Mouse (Mus musculus) heart, embryonic 13.5 days (tissue): ENCODE results near the gene Gm17455. TPM values are rescaled to one million over a fixed set of nuclear protein-coding genes. Genes with fewer than 3 reads are reported as not detected.

Experiments
- ATAC-seq: fragments of 200-750 bp; cut with Nextera tagmentation; 2 replicates; pipeline ENCODE4 v1.8.0; 2017; ENCODE audit warnings: moderate TSS enrichment; ENCODE audit not compliant: insufficient number of reproducible peaks, low FRiP score, low TSS enrichment; ENCODE audit errors: extremely low read depth
- H3K27ac ChIP-seq: fragments of 300-500 bp; sonication (generic); replicated peaks from 2 replicates; pipeline ENCODE4 v1.5.1; 2015; ENCODE audit warnings: moderate library complexity, mild to moderate bottlenecking, inconsistent platforms
- H3K27me3 ChIP-seq: fragments of 300-500 bp; sonication (generic); replicated peaks from 2 replicates; pipeline ENCODE4 v1.6.1; 2015; ENCODE audit warnings: mild to moderate bottlenecking, inconsistent platforms
- H3K36me3 ChIP-seq: fragments of 300-500 bp; sonication (generic); 2 replicates; pipeline ENCODE4 v1.6.1; 2015; ENCODE audit warnings: mild to moderate bottlenecking, inconsistent platforms
- H3K4me1 ChIP-seq: fragments of 300-500 bp; sonication (generic); 2 replicates; pipeline ENCODE4 v1.6.1; 2015; ENCODE audit warnings: inconsistent platforms
- H3K4me2 ChIP-seq: fragments of 300-500 bp; sonication (generic); 2 replicates; pipeline ENCODE4 v1.6.1; 2015; ENCODE audit warnings: inconsistent platforms, mild to moderate bottlenecking, moderate library complexity
- H3K4me3 ChIP-seq: fragments of 300-500 bp; sonication (generic); 2 replicates; pipeline ENCODE4 v1.5.1; 2015; ENCODE audit warnings: moderate library complexity, mild to moderate bottlenecking, inconsistent platforms
- H3K9ac ChIP-seq: fragments of 300-500 bp; sonication (generic); 2 replicates; pipeline ENCODE4 v1.6.1; 2015; ENCODE audit warnings: inconsistent platforms, mild to moderate bottlenecking, moderate library complexity
- H3K9me3 ChIP-seq: fragments of 300-500 bp; sonication (generic); 2 replicates; pipeline ENCODE4 v1.6.1; 2016; ENCODE audit warnings: inconsistent platforms
- WGBS: fragments of 180-500 bp; shearing (Covaris S2); methylation state at CpG from one replicate; pipeline ENCODE4 v1.1.7; 2015; ENCODE audit warnings: mixed read lengths; 5-methylcytosine and 5-hydroxymethylcytosine counted together
- polyA plus RNA-seq: library from polyadenylated mRNA; unstranded; fragments of >200 nt; fragmentation: Nextera tagmentation; extraction: Ambion mirVana; gene quantifications from 2 replicates; pipeline ENCODE4 v1.2.1, GENCODE M21; 2015

Gene Gm17455
- polyA plus RNA-seq, 1 experiment from 2014 or later: 0.62 TPM

DNA sequence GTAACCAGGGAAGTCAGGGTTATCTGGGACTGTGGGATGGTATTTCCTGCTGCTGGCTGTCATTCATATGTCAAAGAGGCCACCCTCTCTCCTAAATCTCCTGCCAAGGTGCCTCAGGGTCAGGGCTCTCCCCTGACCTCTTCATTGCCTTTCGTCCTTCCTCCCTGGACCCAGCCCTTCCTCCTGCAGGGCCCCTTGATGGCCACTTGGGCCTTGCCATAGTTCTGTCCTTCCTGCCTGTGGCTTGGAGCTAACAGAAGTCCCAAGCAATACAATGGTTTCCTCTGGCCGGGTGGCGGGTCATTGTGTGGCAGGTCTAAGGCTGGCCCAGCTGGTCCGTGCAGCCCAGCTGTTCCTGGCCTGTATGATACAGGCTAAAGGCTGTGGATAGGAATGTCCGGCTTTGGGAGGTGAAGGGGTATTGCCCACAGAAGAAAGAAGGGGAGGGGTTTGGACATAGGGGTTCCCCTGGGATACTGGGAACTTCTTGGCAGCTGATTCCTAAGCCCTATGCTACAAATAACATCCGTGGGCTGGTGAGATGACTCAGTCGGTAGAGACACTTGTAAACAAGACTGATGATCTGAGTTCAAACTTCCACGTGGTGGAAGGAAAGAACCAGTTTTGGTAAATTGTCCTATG lies 25.5 kb upstream of the Gm17455 start:
- 50% methylated on average over 8 of the region's 8 CpGs for WGBS
- Histone ChIP-seq H3K4me2 (no peak overlapping the region), H3K27ac (peak overlapping the region; percentile 53; the same call in 1 of the 2 replicates), H3K9ac (no peak overlapping the region), H3K9me3 (no peaks in the 10 kb centered on the region), H3K4me3 (no peak overlapping the region), H3K27me3 (no peaks in the 10 kb centered on the region; the same call in 1 of the 2 replicates), H3K36me3 (no peaks in the 10 kb centered on the region), H3K4me1 (peaks cover 20% of the 10 kb centered on the region)
- ATAC-seq: no peak

DNA sequence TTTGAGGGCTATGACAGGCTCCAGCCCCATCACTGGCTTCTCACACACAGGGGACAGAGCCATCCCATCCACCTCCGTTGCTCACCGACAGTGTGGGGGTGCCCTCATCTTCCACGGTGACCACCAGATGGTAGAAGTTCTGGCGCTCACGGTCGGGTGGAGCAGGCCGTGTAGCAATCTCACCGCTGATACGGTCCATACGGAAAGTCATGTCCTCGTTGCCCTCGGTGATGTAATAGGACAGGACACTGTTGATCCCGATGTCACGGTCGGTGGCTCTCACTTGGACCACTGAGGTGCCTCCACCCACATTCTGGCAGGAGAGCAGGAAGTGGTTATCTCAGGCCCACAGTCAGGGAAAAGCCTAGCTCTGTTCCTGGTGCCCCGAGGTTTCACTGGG lies 22.8 kb upstream of the Gm17455 start:
- Histone ChIP-seq H3K4me1 (peaks cover 25% of the 10 kb centered on the region), H3K36me3 (no peaks in the 10 kb centered on the region), H3K4me2 (no peak overlapping the region), H3K27ac (no peak overlapping the region), H3K27me3 (no peaks in the 10 kb centered on the region), H3K9ac (no peak overlapping the region), H3K9me3 (no peaks in the 10 kb centered on the region), H3K4me3 (no peak overlapping the region)
- ATAC-seq: no peak
- 78% methylated on average over 16 of the region's 16 CpGs for WGBS

DNA sequence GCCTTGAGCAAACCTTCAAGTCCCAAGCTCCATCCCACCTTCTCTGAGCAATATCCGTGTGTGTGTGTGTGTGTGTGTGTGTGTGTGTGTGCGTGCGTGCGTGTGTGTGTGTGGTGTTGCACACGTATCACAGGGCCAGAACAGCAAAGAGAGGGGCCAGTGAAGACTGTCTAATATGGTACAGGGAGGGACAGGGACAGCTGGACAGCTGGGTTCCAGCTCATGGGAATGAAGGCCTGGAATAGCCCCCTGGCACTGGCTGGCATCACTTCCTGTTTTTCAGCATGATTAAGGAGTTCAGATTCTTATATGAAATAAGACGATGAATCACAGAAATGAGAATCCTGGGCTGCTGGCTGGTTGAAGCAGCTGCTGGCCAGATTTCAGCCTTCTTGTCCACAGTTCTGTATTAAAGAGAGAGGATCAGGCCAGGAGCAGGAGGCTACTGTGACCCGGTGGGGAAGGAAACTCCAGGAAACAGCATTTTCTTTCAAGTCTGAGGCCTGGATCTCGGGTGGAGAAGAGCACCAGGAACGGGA lies 20.0 kb upstream of the Gm17455 start:
- Histone ChIP-seq H3K4me1 (peaks cover 12% of the 10 kb centered on the region), H3K27ac (peak overlapping the region; percentile 39), H3K27me3 (no peaks in the 10 kb centered on the region), H3K36me3 (no peaks in the 10 kb centered on the region), H3K4me3 (no peak overlapping the region), H3K9me3 (no peaks in the 10 kb centered on the region), H3K4me2 (no peak overlapping the region), H3K9ac (no peak overlapping the region)
- no peak for ATAC-seq
- WGBS: 68% methylated on average over 9 of the region's 9 CpGs

DNA sequence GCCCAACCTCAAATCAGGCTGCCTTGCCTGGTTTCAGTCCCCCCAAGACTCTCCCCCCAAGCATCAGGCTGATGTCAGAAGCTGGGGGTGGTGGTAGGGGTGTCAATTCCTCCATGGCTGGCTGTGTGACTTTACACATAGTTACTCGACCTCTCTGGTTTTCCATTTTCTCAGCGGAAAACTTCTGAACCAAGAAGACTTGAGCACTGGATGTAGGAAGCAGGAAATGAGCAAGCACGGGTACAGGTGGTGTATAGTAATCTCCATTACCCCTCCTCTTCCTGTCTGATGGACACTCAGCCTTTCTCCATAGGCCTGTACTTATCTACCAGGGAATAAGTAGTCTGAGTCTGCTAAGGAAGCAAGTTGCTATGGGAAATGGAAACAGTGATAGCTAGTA lies 19.3 kb upstream of the Gm17455 start:
- H3K4me2 ChIP-seq: no peak overlapping the region
- H3K9me3 ChIP-seq: no peaks in the 10 kb centered on the region
- H3K27ac ChIP-seq: peak overlapping the region; percentile 39
- no peak overlapping the region for H3K9ac ChIP-seq
- WGBS: 52% methylated on average over 3 of the region's 3 CpGs
- no peaks in the 10 kb centered on the region for H3K36me3 ChIP-seq
- H3K4me3 ChIP-seq: no peak overlapping the region
- no peak for ATAC-seq
- H3K27me3 ChIP-seq: no peaks in the 10 kb centered on the region
- H3K4me1 ChIP-seq: peaks cover 12% of the 10 kb centered on the region

DNA sequence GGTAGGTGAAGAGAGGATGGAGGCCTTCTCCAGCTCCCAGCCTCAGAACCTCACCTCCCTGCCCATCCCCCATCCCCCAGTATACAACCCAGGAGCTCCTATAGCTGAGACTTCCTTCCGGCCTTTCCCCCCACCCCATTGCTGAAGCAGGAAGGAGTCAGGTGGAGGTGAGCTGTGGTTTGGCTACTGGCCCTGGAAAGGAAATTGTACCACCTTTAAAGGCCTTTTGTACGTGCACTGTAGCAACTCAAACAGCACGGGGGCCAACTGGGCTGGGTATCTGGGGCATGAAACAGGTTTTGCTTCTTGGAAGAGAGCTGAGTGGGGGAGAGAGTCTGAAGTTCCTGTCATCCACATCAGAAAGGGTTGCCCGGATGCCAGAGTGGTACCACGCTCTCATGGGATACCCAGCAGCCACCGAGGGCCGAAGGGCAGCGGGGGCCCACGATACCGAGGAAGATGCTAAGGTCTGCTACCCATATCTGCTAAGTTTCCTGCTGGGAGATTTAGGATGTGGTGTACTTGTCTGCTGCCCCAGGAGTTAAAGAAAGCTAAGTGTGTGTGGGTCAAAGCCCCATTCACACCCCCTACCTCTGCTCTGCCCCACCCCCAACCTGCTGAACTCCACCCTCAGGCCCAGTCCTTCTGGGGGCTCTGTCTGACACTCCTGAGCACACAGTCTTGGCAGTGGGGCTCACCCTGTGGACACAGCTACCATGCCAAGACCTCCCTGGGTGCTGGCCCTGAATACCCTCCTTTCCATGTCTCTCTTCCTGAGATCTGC lies 18.2 kb upstream of the Gm17455 start:
- Histone ChIP-seq H3K27me3 (no peaks in the 10 kb centered on the region), H3K4me2 (no peak overlapping the region), H3K36me3 (no peaks in the 10 kb centered on the region), H3K9me3 (no peaks in the 10 kb centered on the region), H3K4me3 (no peak overlapping the region), H3K27ac (no peak overlapping the region), H3K9ac (no peak overlapping the region), H3K4me1 (peaks cover 12% of the 10 kb centered on the region)
- WGBS: 65% methylated on average over 10 of the region's 10 CpGs
- ATAC-seq: no peak

DNA sequence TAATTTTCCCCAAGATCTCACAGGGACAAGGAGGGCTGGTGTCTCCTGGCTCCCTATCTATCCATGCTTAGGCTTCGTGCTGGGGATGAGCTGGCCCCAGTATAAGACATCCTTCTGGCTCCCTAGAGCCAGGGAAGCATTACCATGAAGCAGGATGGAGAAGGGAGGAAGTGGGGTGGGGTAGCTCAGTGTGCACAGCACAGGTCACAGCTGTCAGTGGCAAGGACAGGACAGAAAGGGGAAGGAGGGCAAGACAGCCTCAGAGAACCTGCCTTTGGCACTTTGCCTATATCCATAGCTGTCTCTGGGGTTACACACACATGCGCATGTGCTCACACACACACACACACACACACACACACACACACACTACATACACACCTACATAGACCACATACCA lies 11.2 kb upstream of the Gm17455 start:
- no peaks in the 10 kb centered on the region for H3K9me3 ChIP-seq
- 0 out of 2 replicates have a peak, but pooled peaks cover 2% of the 10 kb centered on the region for H3K27me3 ChIP-seq
- H3K4me1 ChIP-seq: peaks cover 24% of the 10 kb centered on the region
- no peak for ATAC-seq
- H3K36me3 ChIP-seq: no peaks in the 10 kb centered on the region
- H3K4me3 ChIP-seq: no peak overlapping the region
- H3K27ac ChIP-seq: no peak overlapping the region
- 82% methylated on average over 2 of the region's 2 CpGs for WGBS
- H3K4me2 ChIP-seq: no peak overlapping the region
- H3K9ac ChIP-seq: no peak overlapping the region

DNA sequence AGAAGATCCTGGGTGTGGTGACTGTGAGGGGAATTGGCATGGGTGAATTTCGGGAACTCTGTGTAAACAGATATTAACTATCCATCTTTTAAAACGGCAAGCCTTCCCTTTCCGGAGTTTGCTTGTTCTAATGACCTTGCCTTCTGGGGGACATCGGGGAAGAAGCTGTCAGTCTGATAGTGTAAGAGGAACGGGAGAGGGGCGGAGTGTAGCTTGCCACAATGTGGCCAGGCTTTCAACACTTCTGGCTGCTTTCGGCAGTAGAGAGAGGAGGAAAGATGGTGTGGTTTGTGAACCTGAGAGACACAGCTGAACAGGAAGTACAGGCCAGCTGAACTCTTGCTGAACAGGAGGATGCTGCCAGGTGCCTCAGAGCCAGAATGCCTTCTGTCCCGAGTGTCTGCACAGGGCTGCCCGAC lies 10.1 kb upstream of the Gm17455 start:
- 0 out of 2 replicates have a peak overlapping the region, but pooled peaks have one; percentile 14 for H3K9ac ChIP-seq
- 10% methylated on average over 9 of the region's 9 CpGs for WGBS
- 0 out of 2 replicates have a peak, but pooled peaks cover 2% of the 10 kb centered on the region for H3K27me3 ChIP-seq
- no peaks in the 10 kb centered on the region for H3K9me3 ChIP-seq
- no peak for ATAC-seq
- 0 out of 2 replicates have a peak overlapping the region, but pooled peaks have one; percentile 10 for H3K27ac ChIP-seq
- H3K36me3 ChIP-seq: no peaks in the 10 kb centered on the region
- peaks cover 24% of the 10 kb centered on the region for H3K4me1 ChIP-seq
- no peak overlapping the region for H3K4me3 ChIP-seq
- H3K4me2 ChIP-seq: peak overlapping the region; percentile 49

DNA sequence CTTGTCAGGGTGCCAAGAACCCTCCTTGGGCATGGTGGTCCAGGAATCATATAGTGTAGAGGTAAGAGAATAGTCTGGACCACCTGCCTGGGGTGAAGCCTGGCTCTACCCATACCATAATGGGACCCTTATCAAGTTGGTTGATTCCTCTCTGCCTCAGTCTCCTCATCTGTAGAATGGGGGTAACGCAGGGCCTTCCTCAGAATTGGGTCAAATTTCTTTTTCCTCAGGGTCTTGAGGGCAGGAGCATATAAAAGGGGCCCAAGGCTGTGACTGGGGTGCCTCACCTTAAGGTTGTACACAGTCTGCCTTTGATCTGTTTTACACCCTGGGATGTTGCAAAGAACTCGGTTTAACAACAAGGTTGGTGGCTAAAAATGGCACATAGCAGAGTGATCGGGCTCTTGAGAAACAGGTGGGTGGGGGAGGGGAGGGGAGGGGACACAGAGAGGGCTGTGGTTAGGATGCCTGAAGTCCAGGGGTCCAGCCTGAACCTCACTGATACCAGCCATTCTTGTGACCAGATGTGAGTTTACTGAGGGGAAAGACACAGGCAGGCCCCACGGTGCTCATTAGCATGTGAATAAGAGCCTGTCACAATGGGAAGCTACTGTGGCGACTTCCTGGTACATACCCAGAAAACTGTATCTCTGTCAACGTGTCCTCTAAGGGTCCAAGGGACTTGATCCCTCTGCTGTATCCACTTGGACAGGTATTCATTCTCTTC lies 9.2 kb upstream of the Gm17455 start:
- no peak for ATAC-seq
- Histone ChIP-seq H3K9ac (no peak overlapping the region), H3K27me3 (0 out of 2 replicates have a peak, but pooled peaks cover 2% of the 10 kb centered on the region), H3K4me3 (no peak overlapping the region), H3K4me1 (peaks cover 32% of the 10 kb centered on the region), H3K9me3 (no peaks in the 10 kb centered on the region), H3K4me2 (no peak overlapping the region), H3K27ac (no peak overlapping the region), H3K36me3 (no peaks in the 10 kb centered on the region)
- WGBS: 38% methylated on average over 6 of the region's 6 CpGs

DNA sequence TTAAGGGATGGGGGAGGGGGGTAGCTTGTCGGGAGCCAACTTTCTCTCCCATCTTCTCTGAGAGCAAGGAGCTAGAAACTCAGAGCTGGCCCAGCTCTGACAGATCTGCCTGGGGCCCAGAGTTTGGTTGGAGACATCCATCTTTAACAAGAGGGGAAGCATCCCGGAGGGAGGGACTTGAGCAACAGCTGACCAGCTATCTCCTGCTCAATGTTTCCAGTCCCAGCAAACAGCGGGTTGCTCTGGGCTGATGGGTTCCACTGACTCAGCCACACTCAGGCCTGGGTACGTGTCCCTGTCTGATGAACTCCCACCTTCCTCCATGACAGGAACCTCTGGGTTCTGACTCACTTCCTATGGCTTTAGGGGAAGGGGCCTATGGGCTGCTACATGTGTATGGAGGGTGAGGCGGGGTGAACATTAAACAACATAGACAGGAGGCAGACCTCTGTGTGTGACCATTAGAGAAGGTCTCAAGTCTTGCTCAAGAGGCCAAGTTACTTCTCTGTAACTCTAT lies 8.6 kb upstream of the Gm17455 start:
- no peak for ATAC-seq
- 59% methylated on average over 5 of the region's 5 CpGs for WGBS

DNA sequence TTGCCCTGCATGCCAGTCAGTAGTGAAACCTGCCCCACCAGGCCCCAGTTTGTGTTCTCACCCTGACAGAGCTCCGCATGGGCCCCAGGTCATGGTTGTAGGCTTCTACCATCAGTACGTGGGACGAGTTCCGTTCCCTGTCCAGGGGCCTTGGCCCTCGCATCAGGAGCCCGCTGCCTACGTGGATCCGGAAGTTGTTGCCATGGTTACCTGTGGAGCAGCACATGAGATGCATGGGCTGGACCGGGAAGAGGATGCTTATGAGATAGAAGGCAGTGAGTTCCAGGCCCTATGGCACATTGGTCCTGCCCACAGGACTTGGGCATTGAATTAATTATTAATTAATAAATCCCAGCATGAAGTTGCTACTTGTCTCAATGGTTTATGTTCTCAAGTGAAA lies 7.9 kb upstream of the Gm17455 start:
- Histone ChIP-seq H3K9me3 (no peaks in the 10 kb centered on the region), H3K4me3 (no peak overlapping the region), H3K27me3 (0 out of 2 replicates have a peak, but pooled peaks cover 2% of the 10 kb centered on the region), H3K27ac (no peak overlapping the region), H3K36me3 (no peaks in the 10 kb centered on the region), H3K4me2 (no peak overlapping the region), H3K9ac (no peak overlapping the region), H3K4me1 (peaks cover 34% of the 10 kb centered on the region)
- ATAC-seq: no peak
- 91% methylated on average over 9 of the region's 9 CpGs for WGBS

More for the DNA sequence above, 8.6 kb upstream of the Gm17455 start:
- Histone ChIP-seq H3K27ac (no peak overlapping the region), H3K9ac (no peak overlapping the region), H3K4me1 (peaks cover 34% of the 10 kb centered on the region), H3K9me3 (no peaks in the 10 kb centered on the region), H3K36me3 (no peaks in the 10 kb centered on the region), H3K4me2 (no peak overlapping the region), H3K4me3 (no peak overlapping the region), H3K27me3 (0 out of 2 replicates have a peak, but pooled peaks cover 2% of the 10 kb centered on the region)

DNA sequence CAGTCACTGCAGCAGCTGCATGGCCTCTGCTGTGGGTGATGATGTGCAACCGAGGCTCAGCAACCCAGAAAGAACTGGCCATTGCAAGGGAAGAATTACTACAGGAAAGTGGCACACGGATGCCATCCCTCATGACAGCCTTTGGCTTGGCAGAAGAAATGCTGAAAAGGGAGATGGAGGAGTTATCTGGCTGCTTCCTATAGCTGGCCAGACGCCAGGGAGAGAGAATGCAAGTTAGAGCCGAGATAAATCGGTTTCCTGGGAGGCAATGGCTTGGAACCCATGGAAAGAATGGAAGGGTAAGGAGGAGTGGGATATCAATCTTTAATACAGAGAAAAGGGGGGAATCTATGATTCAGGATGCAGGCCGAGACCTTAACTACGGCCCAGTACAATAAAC lies 4.6 kb upstream of the Gm17455 start:
- Histone ChIP-seq H3K27ac (no peak overlapping the region), H3K27me3 (0 out of 2 replicates have a peak, but pooled peaks cover 2% of the 10 kb centered on the region), H3K4me1 (peaks cover 29% of the 10 kb centered on the region), H3K4me2 (no peak overlapping the region), H3K9me3 (no peaks in the 10 kb centered on the region), H3K4me3 (no peak overlapping the region), H3K36me3 (no peaks in the 10 kb centered on the region), H3K9ac (no peak overlapping the region)
- no peak for ATAC-seq
- WGBS: 47% methylated on average over 7 of the region's 7 CpGs
